Mouse (Mus musculus) mouse embryonic stem cell (cell line): ENCODE data around the gene Krtdap.
"Not testable (repeated sequence)": the region's sequence is repeated elsewhere in the genome, so short reads cannot be mapped to it uniquely, and the experiment has no call there.

Source experiments
- in situ Hi-C, 2 experiments: fragments of 300-500 bp; cut with MboI; formaldehyde crosslinking; loops; 1 replicate in 1 of 2; 3 replicates in 1 of 2; pipeline ENCODE4 v1.14.3; 2019 to 2020; ENCODE audit warnings: low sequenced_read_pairs in 2 of 2, low pct_unique_long_range_greater_than_20kb in 1 of 2, mixed read lengths in 1 of 2; ENCODE audit not compliant: unreplicated experiment in 1 of 2

The Krtdap gene

DNA sequence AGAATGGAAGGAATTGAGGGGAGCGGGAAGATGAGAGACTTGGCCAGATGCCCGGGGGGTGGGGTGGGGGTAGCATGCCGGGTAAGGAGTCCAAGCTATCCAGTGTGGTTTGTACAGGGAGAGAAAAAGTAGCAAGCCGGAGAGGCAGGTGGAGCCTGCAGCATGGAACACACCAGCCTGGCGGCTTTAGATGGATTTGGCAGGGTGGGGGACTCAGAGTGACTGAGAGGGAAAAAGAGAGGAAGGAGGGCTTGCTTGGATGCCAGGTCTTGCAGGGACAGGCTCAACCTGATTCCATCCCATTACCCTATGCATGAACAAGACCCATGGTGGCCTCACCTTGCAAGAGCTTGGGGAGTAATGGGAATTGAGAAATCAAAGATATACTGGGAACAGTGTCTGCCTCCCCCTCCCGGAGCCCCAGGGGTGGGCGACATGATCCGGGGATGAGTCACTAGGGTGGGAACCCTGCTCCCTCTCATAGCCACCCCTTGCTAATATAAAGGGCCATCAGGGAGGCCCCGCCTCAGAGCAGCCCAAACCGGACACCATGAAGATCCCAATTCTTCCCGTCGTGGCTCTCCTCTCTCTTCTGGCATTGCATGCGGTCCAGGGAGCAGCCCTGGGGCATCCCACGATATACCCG is at the start of gene Krtdap:
Gene Krtdap, plus strand, starts transcription at position 520 of the 646 bp plus-strand sequence.
- in situ Hi-C loops, result no loop called here

DNA sequence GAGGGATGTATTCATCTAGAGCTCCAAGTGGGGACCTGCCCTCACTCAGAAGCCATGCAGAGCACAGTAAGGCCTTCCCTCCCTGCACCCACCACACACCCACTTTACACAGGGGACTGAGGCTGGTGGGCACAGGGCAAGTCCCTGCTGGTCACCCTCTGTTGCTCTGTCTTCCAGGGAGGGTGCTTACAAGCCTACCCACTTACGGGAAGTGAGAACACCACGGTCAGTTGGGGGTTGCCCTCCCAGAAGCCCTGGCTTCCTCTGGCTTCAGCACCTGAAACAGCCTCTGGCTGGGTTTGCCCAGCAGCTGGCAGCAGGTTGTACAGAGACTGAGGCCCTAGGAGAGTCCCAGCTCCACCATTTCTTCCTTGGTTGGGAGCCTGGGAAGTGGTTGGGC is 45.1 kb upstream of the Krtdap start:
- in situ Hi-C loops, result not testable (repeated sequence)

DNA sequence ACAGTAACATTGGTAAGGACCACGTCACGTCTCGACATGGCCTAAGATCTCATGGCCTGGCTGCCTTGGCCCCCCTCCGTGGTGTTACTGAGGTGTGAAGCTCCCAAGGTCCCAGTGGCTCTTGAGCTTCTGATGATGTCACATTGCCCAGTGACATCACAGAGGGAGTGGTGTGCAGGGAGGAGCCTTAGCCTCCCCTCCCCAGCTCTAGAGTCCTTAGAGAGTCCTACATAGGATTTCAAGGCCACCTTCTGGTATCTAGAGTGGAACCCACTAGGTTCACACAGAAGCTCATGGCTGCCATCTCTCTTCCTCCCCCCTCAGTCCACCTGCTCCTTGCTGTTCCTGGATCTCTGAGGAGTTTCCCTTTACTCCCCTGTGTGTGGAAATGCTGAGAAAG is 44.1 kb upstream of the Krtdap start, which contains the start of gene Gapdhs:
Gene Gapdhs, minus strand, starts transcription at position 65 of the 400 bp plus-strand sequence.
- in situ Hi-C loops, result not testable (repeated sequence)

DNA sequence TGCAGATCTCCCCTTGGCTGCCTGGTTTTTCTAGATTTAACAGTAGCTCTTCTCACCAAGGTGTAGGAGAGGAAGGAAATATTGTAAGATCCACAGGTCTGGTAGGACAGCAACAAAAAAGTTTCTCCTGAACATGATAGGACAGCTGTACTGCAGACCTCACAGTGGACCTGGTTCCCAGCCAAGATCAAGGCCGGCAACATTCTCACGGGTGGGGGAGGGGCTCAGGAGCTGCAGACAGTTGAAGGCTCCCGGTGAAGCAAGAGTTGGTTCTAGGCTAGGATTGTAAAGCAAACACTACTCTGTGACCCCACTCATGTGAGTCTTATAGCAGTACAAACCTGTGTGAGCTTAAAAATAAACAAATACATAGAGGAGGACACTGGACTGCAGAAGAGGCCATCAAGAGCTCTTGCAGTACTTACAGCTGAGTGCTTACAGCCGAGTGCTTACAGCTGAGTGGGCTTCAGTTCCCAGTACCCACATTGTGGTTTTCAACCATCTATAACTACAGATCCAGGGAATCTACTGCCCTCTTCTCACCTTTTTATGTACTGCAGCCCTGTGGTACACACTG is 43.6 kb upstream of the Krtdap start:
- in situ Hi-C loops, result no loop called here

DNA sequence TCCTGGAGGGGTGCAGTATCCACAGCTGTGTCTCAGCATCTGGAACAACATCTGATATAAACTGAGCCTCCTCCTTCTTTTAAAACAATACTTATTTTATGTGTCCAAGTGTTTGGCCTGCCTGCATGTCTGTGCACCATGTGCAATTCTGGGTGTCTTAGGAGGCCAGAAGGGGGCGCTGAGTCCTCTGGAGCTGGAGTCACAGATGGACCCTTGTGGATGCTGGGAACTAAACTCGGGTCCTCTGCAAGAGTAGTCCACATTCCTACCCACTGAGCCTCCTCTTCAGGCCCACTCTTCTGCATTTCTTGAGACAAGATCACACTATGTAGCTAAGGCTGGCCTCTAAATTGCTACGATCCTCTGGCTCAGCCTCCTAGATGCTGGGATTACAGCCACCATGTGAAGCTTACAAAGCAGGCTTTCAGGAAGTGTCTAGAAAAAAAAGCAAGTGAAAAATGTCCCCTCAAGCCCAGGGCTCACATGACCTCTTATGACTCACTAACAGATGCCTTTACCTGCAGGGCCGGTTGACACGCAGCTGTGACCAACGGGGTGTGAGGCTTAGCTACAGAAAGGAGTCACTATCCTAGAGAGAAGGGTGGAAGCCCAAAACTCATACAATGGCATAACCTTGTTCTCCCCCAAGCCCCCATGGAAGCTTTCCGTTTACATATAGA is 40.0 kb upstream of the Krtdap start:
- in situ Hi-C loops, result no loop called here

DNA sequence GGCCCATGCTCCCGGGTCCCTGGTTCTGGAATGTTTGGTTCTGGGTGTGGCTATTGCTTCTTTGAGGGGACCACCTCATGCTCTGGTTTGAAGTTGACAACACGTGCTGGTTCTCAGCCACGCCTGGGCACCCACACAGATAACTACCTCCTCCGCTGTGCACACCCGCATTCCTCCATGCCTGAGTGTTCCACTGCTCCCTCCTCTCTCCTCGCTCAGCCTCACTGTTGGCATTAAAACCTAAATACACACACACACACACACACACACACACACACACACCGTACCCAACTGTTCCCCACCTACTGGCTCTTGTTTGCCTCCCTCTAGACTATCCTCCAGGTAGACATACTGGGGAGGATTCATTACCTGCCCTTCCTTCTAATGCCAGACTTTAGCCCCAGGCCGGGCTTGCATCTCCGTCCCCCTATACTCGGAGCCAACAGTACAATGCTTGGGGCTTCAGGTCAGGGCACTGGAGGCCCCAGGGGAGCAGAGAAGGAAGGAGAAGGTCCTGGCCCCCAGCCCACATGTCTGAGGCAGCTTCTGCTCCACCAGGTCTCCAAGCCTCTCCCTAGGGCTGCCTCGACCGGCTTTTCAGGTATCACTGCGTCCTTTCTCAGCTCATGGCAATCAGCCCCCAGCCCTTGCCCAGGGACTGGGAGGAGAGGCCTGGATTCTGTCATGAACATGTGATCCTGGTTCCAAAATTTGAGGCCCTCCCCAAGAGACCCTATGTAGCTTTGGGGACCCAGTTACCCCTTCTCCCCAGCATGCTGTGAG is 37.7 kb upstream of the Krtdap start:
- in situ Hi-C loops, result no loop called here

DNA sequence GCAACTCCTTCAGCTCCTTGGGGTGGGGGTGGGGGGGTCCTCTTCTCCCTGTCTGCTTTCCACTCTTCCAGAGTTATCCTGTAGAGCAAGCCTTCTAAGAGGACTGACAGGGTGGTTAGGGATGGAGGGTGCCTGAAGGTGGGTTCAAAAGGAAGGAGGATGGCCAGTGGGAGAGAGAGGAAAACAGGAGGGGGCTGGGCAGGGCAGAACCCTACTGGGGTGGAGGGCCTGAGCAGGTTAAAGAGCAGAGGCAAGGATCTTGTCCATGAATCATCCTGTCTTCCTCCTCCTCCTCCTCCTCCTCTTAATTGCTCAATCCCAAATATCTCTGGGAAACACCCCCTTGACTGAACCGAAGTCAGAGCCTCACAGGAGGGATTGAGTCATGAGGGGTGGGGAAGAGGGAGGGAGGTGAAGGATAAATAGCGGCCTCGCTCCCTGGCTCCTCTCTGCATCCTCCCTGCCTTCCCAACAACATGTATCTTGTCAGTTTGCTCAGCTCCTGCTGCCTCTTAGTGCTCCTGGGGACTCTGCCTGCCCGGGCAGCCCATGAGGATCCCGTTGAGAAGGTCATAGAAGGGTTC is 36.5 kb upstream of the Krtdap start, which contains the start of gene Sbsn:
Gene Sbsn, plus strand, starts transcription at position 386 of the 584 bp plus-strand sequence.
- in situ Hi-C loops, result no loop called here

DNA sequence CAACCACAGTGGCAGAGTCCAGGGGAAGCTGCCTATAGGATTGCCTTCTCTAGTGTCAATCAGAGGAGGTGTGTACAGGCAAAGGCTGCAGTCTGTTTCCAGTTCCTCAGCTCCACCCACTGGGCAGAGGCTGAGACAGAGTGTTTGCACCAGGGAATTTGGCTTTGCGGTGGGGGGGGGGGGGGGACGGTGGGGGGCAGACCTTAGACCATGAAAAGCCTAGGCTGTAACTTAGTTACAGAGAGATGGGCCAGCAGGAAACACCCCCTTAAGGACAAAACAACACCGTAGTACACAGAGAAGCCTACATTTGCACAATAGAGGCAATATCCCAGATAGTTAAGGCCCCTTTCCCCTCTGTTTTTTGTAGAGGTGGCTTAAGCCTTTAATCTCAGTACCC is 30.7 kb upstream of the Krtdap start:
- in situ Hi-C loops, result no loop called here

DNA sequence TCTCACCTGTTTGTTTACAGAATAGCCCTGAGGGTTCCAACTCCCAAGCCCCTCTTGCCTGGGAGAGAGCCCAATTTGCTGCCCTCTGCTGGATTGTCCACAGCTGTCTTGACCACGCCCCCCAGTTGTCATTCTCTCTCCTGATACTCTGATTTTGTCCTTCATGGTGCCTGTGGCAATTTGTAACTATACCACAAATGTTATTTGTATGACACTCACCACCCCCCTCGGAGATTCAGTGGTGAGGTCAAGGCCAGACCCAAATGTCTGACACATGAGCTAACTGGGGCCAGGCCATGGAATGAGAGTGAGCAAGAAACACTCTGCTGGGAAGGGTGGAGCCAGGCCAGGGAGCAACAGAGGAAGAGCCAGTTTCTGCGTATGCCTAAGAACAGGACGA is 28.8 kb upstream of the Krtdap start:
- in situ Hi-C loops, result no loop called here

DNA sequence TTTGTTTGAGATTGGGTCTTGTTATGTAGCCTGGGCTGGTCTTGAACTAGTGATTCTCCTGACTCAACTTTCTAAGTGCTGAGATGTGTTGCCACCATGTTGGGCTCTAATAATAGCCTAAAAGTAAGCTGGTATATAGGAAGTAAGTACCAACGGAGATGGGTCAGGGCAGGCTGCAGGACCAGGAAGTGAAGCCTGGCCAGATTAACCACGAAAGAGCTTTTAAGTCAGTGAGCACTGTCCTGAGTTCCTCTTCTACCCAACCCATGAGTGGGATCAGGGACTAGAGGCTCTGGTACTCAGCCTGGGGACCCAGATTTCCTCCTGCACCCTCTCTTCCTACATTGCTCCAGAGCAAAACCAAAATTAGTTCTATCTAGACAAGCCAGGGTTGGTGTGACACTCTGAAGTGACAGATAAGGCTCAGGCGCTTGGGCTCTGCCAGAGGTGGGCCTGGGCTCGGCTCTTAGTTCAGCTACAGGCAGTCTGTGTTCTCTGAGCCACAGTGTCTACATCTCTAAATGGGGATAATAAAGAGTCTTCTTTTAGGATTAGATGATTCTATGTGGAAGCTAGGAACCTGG is 25.8 kb upstream of the Krtdap start:
- in situ Hi-C loops, result no loop called here

DNA sequence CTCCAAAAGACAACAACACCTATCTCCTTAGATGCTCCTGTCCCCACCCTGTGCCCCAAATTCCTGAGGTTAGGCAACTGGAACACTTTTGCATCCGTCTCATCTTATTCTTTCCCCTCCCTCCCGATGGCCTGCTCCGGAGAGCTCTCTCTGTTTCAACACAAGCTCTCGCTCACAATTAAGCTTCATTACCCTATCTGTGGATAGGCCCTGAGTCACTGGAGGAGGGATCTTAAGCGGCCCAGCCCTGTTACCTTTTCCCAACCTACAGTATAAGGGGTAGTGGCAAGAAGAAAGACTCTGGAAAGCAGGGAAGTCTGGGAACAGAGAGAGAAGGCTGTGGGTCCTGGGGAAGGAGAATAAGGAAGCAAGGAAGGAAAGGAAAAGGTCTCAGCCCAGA is 24.2 kb upstream of the Krtdap start, which contains the start of gene Dmkn:
Gene Dmkn, plus strand, starts transcription at position 301 of the 400 bp plus-strand sequence.
- in situ Hi-C loops, result no loop called here

DNA sequence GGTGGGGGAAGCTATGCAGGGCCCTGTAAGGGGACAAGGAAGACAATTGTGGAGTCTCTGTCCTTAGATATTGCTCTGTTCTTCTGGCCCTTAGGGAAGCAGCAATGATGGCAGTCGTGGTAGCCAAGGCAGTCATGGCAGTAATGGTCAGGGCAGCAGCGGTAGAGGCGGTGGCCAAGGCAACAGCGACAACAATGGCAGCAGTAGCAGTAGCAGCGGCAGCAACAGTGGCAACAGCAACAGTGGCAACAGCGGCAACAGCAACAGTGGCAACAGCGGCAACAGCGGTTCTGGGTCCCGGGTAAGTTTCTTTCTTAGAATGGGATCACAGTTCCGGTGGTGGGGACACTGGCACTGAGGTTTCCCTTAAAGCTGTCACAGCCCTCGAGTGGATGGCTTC is 22.5 kb upstream of the Krtdap start:
- in situ Hi-C loops, result no loop called here

DNA sequence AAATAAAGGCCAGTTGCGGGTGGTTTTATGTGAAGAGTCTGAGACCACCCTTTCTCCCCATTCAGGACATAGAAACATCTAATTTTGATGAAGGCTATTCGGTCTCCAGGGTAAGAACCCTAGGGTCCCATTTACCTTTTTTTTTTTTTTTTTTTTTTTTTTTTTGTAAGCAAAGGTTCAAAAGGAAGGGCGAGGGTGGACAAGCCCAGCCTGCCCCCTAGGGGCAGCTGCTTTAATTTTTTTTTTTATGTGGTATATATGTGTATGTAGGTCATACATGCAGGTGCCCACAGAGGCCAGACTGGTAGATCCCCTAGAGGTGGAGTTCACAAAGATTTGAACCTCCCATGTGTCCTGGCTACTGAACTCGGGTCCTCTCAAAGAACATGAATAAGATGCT is 21.3 kb upstream of the Krtdap start:
- in situ Hi-C loops, result no loop called here

DNA sequence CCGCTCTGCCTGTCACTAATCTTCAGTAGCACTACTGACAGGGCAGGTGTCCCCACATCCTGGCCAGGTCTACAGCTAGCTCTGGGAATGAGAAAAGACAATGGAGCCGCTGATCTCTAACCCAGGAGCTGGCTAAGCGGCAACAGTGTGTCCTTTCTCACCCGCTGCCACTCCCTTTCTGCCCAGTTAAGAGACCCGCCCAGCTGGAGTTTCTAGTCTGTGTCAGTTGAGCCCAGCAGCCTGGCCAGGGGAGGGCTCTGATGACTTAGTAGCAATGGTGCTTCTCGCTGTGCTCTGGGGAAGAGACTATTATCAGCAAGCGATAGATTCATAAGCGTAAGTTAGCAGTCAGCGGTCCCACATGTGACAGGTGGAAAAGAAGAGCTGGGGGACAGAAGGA is 18.5 kb upstream of the Krtdap start:
- in situ Hi-C loops, result no loop called here

DNA sequence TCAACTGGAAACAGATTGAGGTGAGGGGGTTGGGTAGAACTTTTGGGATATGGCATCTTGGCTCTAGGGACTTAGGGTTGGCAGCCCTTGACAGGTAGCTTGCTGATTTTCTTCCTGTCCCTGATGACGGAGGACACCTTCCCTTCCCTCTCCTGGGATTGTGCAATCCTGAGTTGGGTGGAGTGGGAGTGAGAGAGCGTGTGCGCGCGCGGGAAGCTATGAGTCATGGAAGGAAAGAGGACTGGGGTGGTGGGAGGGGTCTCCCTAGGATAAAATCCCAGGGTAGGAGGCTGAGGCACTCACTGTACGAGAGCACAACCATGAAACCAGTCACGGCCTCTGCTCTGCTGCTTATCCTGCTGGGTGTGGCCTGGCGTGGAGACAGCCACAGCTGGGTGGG is 11.6 kb upstream of the Krtdap start:
- in situ Hi-C loops, result no loop called here

DNA sequence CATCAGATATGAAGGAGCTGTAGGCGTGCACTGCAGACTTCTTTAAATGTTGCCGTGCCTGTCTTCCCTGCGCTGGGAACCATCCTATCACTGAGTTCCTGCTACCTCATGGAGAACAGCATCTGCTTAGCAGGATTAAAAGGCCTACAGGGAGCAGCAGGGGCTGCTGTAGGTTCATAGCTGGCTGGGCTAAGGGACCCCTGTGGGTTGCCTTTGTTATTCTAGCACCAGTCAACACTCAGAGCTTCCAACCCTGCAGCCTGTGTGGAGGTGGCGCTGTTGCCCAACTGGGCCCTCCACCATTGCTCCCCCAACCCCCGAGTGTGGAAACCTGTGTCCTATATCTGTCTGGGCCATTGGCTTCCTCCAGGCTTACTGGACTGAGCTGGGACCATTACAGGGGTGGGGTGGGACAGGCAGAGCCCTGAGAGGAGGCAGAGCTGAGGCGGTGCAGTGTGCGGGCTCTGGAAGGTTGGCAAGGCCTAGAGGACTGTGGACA is 10.6 kb upstream of the Krtdap start:
- in situ Hi-C loops, result no loop called here

DNA sequence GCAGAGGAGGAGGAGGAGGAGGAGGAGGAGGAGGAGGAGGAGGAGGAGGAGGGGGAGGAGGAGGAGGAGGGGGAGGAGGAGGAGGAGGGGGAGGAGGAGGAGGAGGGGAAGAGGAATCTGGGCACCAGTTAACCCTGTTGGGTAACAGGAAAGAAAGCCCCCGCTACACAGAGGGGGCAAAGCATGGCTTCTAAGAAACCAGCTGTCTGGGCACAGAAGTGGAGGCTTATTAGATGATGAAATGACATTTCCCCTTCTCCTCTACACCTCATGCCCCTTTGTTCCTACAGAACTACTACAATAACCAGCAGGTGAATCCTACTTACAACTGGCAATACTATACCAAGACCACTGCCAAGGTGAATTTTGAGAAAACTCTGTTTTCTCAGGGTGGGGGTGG is 9.8 kb upstream of the Krtdap start:
- in situ Hi-C loops, result no loop called here

DNA sequence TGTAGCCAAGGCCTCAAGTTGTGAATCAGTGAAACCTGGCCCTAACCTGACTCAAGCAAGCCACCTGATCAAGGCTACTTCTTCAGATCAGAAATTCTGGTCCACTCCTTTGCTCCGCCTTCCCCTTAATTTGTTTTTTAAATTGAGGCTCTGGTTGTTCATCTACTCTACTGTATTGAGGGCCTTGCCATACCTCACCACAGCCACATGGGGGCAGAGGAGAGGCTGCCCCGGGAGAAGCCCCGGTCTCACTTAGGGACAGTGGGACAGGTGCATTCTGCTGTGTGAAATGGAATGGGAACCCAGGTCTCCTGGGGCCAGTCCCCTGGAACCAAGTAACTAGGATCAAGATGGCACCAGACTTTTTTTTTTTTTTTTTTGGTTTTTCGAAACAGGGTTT is 5.9 kb upstream of the Krtdap start:
- in situ Hi-C loops, result no loop called here
